ENCODE assay signal across 8 mouse cellular contexts in genomic region chr1:192833586-192833985, GRCm38 (mm10). TPM values are rescaled to one million over a fixed set of nuclear protein-coding genes. Genes with fewer than 3 reads are reported as not detected.
DNase-seq lines count a peak whose midpoint lies in the region; ATAC-seq lines count a peak whose summit lies in the region.

No protein-coding gene starts in this region.

- no peak for ATAC-seq in limb, embryonic 15.5 days (ENCODE audit: insufficient number of reproducible peaks, low FRiP score, low TSS enrichment, low read depth)

- H3K4me2 ChIP-seq in limb, embryonic 15.5 days = no peak overlapping the region

- H3K4me3 ChIP-seq in limb, embryonic 15.5 days = no peak overlapping the region

- H3K9ac ChIP-seq in limb, embryonic 15.5 days = no peak overlapping the region

- 0 out of 2 replicates have a peak overlapping the region, but pooled peaks have one; percentile 12 for H3K27ac ChIP-seq in limb, embryonic 15.5 days

- peaks cover 43% of the 10 kb centered on the region for H3K4me1 ChIP-seq in limb, embryonic 15.5 days

- H3K9me3 ChIP-seq in limb, embryonic 15.5 days = no peaks in the 10 kb centered on the region

- DNase-seq in embryo, embryonic 10 days (ENCODE audit: low spot score) = peak; percentile 51
- DNase-seq in embryo, embryonic 10.5 days (ENCODE audit: low spot score) = no peak
- DNase-seq in thymus, postnatal 0 days (ENCODE audit: low spot score) = peak; percentile 13
- DNase-seq in thymus, postnatal 10 days (ENCODE audit: low spot score in 2 of 2) = no peak
- DNase-seq in testis, postnatal 14 days (ENCODE audit: low spot score) = peak; percentile 14
- no peak for DNase-seq in kidney, postnatal 14 days
- no peak for DNase-seq in MN1 (ENCODE audit: low spot score)

- H3K36me3 ChIP-seq in limb, embryonic 15.5 days = 0 out of 2 replicates have a peak, but pooled peaks cover 3% of the 10 kb centered on the region

- 41% methylated on average over 26 of the region's 26 CpGs for WGBS in limb, embryonic 15.5 days

- no peaks in the 10 kb centered on the region for H3K27me3 ChIP-seq in limb, embryonic 15.5 days

RNA-seq across cellular contexts. Expression of gene Sertad4, which starts 22.0 kb away (rescaled TPM):
- 2.6 and 3.2 TPM in 2 replicates for polyA plus RNA-seq in thymus, postnatal 0 days (2015; fragmentation: Nextera tagmentation; extraction: Ambion mirVana)
- polyA plus RNA-seq in limb, embryonic 15.5 days (2015; fragmentation: Nextera tagmentation; extraction: Ambion mirVana) = 48.2 and 72.5 TPM in 2 replicates

Comparison
In these comparisons a context has a peak if more than half of its experiments do, and no peak if none do; other contexts are left out.
1. DNase-seq: peak in embryo, embryonic 10 days (single experiment), thymus, postnatal 0 days (single experiment) and testis, postnatal 14 days (single experiment); none in embryo, embryonic 10.5 days (single experiment), thymus, postnatal 10 days (0 of 2), kidney, postnatal 14 days (single experiment) and MN1 (single experiment).
2. RNA of gene Sertad4, which starts 22.0 kb away (polyA plus RNA-seq): 48.2 to 72.5 TPM in limb, embryonic 15.5 days; 2.6 to 3.2 TPM in thymus, postnatal 0 days; every median in the first group is over 10 times any median in the second.